Mouse (Mus musculus) limb, embryonic 14.5 days (tissue): ENCODE measurements at regions not wholly inside any gene's neighbourhood (a gene's known extent, or its start where the extent isn't known, plus 50 kb on each side); places are given as distances from the start of the nearest gene placed in this dataset.
A peak's percentile ranks its signal among the peaks of the same experiment; 100 is the strongest.

Source experiments
- ATAC-seq: fragments of 200-750 bp; cut with Nextera tagmentation; 2 replicates; pipeline ENCODE4 v1.8.0; 2017; ENCODE audit warnings: low read depth, moderate number of reproducible peaks, moderate TSS enrichment; ENCODE audit not compliant: low FRiP score
- DNase-seq: peaks from one replicate; pipeline ENCODE4 v3.0.0-alpha.2; 2015; ENCODE audit warnings: low spot score
- H3K27ac ChIP-seq: fragments of 300-500 bp; sonication (generic); replicated peaks from 2 replicates; pipeline ENCODE4 v1.5.1; 2014; ENCODE audit warnings: low read depth, mild to moderate bottlenecking, low read length, moderate library complexity, mixed read lengths
- H3K27me3 ChIP-seq: fragments of 300-500 bp; sonication (generic); 2 replicates; pipeline ENCODE4 v1.6.1; 2014; ENCODE audit warnings: low read length, mixed read lengths; ENCODE audit not compliant: control insufficient read depth, insufficient read depth
- H3K36me3 ChIP-seq: fragments of 300-500 bp; sonication (generic); 2 replicates; pipeline ENCODE4 v1.6.1; 2014; ENCODE audit warnings: mild to moderate bottlenecking, low read length, moderate library complexity, mixed read lengths; ENCODE audit not compliant: control insufficient read depth, insufficient read depth
- H3K4me1 ChIP-seq: fragments of 300-500 bp; sonication (generic); 2 replicates; pipeline ENCODE4 v1.6.1; 2014; ENCODE audit warnings: antibody characterized with exemption, low read length, mixed read lengths; ENCODE audit not compliant: control insufficient read depth, insufficient read depth
- H3K4me2 ChIP-seq: fragments of 300-500 bp; sonication (generic); replicated peaks from 2 replicates; pipeline ENCODE4 v1.6.1; 2014; ENCODE audit warnings: low read depth, mild to moderate bottlenecking, low read length, moderate library complexity; ENCODE audit not compliant: severe bottlenecking
- H3K4me3 ChIP-seq: fragments of 300-500 bp; sonication (generic); replicated peaks from 2 replicates; pipeline ENCODE4 v1.5.1; 2014; ENCODE audit warnings: low read length
- H3K9ac ChIP-seq: fragments of 300-500 bp; sonication (generic); 2 replicates; pipeline ENCODE4 v1.6.1; 2014; ENCODE audit warnings: mild to moderate bottlenecking, low read depth, low read length, moderate library complexity; ENCODE audit not compliant: severe bottlenecking
- H3K9me3 ChIP-seq: fragments of 300-500 bp; sonication (generic); 2 replicates; pipeline ENCODE4 v1.6.1; 2016; ENCODE audit warnings: low read length; ENCODE audit not compliant: control insufficient read depth
- POLR2A ChIP-seq: fragments of 200-500 bp; IDR thresholded peaks from 2 replicates; pipeline ENCODE4 v1.8.0; 2012; ENCODE audit warnings: inconsistent platforms, mild to moderate bottlenecking, moderate library complexity, borderline replicate concordance; ENCODE audit not compliant: insufficient read depth, insufficient read length; ENCODE audit errors: extremely low read depth
- WGBS: fragments of 180-500 bp; shearing (Covaris S2); extraction: QIAGEN DNeasy Blood & Tissue Kit; methylation state at CpG from one replicate; pipeline ENCODE4 v1.1.7; 2014; 5-methylcytosine and 5-hydroxymethylcytosine counted together

GRCm38 (mm10) chr1:35331602-35332339 lies 482.0 kb downstream of the Plekhb2 start:
- ATAC-seq (no peak), DNase-seq (no peak)
- no peaks in the 10 kb centered on the region for H3K27me3 ChIP-seq
- H3K9ac ChIP-seq, result no peak overlapping the region
- WGBS, result 73% methylated on average over 9 of the region's 9 CpGs
- H3K27ac ChIP-seq, result no peak overlapping the region
- peaks cover 4% of the 10 kb centered on the region; the same call in 1 of the 2 replicates for H3K4me1 ChIP-seq
- no peak overlapping the region for H3K4me3 ChIP-seq
- no peak overlapping the region for H3K4me2 ChIP-seq
- no peaks in the 10 kb centered on the region for H3K36me3 ChIP-seq
- H3K9me3 ChIP-seq, result no peaks in the 10 kb centered on the region
- TF ChIP-seq POLR2A, result no peak

GRCm38 (mm10) chr1:35332340-35332684 lies 482.5 kb downstream of the Plekhb2 start:
- no peaks in the 10 kb centered on the region for H3K9me3 ChIP-seq
- peaks cover 4% of the 10 kb centered on the region; the same call in 1 of the 2 replicates for H3K4me1 ChIP-seq
- no peaks in the 10 kb centered on the region for H3K27me3 ChIP-seq
- no peak for ATAC-seq
- H3K4me2 ChIP-seq, result no peak overlapping the region
- no peak for DNase-seq
- 81% methylated on average over 2 of the region's 2 CpGs for WGBS
- H3K4me3 ChIP-seq, result no peak overlapping the region
- TF ChIP-seq POLR2A, result no peak
- no peak overlapping the region for H3K27ac ChIP-seq
- H3K9ac ChIP-seq, result no peak overlapping the region
- H3K36me3 ChIP-seq, result no peaks in the 10 kb centered on the region

GRCm38 (mm10) chr1:35337647-35338046 lies 487.9 kb downstream of the Plekhb2 start:
- TF ChIP-seq POLR2A, result no peak
- Histone ChIP-seq H3K9ac (no peak overlapping the region), H3K4me1 (peaks cover 3% of the 10 kb centered on the region; the same call in 1 of the 2 replicates), H3K9me3 (no peaks in the 10 kb centered on the region), H3K27me3 (no peaks in the 10 kb centered on the region), H3K27ac (no peak overlapping the region), H3K4me2 (no peak overlapping the region), H3K36me3 (no peaks in the 10 kb centered on the region), H3K4me3 (no peak overlapping the region)
- 91% methylated on average over 3 of the region's 3 CpGs for WGBS
- no peak for ATAC-seq
- no peak for DNase-seq

DNA sequence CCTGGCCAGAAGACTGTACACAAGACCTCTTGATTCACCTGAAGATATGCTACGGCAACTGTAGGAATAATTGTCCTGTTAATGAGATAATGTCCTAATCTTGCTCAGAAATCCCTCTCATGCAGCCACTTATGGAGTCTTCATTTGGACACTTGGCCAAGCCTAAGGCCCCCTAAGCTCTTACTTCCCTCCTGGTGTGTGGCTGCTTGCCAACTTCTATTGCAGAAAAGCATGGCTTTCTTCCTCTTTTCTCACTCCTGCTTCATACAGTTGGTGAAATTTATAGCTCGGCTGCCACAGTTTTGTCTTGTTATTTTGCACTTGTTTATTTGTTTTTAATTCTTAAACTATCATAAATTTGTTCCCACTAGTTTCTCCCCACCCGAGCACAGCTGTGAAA lies 488.4 kb downstream of the Plekhb2 start:
- TF ChIP-seq POLR2A, result no peak
- H3K4me1 ChIP-seq, result no peaks in the 10 kb centered on the region
- 73% methylated on average over 3 of the region's 3 CpGs for WGBS

GRCm38 (mm10) chr1:35344539-35344938 lies 494.8 kb downstream of the Plekhb2 start:
- H3K4me1 ChIP-seq, result no peaks in the 10 kb centered on the region
- DNase-seq, result no peak
- H3K4me3 ChIP-seq, result no peak overlapping the region
- no peaks in the 10 kb centered on the region for H3K9me3 ChIP-seq
- H3K9ac ChIP-seq, result no peak overlapping the region
- no peak for TF ChIP-seq POLR2A
- no peaks in the 10 kb centered on the region for H3K27me3 ChIP-seq
- H3K4me2 ChIP-seq, result no peak overlapping the region
- 80% methylated on average over 1 of the region's 1 CpGs for WGBS
- ATAC-seq, result no peak
- H3K27ac ChIP-seq, result no peak overlapping the region
- H3K36me3 ChIP-seq, result no peaks in the 10 kb centered on the region

More for the DNA sequence above, 488.4 kb downstream of the Plekhb2 start:
- Histone ChIP-seq H3K9me3 (no peaks in the 10 kb centered on the region), H3K4me3 (no peak overlapping the region), H3K9ac (no peak overlapping the region), H3K27ac (no peak overlapping the region), H3K27me3 (no peaks in the 10 kb centered on the region), H3K4me2 (no peak overlapping the region), H3K36me3 (no peaks in the 10 kb centered on the region)
- peak; percentile 11 for DNase-seq
- ATAC-seq, result no peak
